Mouse (Mus musculus) limb, embryonic 10.5 days (tissue): Measurements from ENCODE around the gene Rprd2. TPM values are rescaled to one million over a fixed set of nuclear protein-coding genes. Genes with fewer than 3 reads are reported as not detected.
"Not testable (repeated sequence)": the region's sequence is repeated elsewhere in the genome, so short reads cannot be mapped to it uniquely, and the experiment has no call there.

Experiments used
- DNase-seq: peaks from one replicate; pipeline ENCODE4 v3.0.0-alpha.2; 2017; ENCODE audit warnings: low spot score
- H3K27ac ChIP-seq: fragments of 300-500 bp; sonication (generic); 2 replicates; pipeline ENCODE4 v1.5.1; 2016; ENCODE audit warnings: mild to moderate bottlenecking
- H3K27me3 ChIP-seq: fragments of 300-500 bp; sonication (generic); 2 replicates; pipeline ENCODE4 v1.6.1; 2016; ENCODE audit warnings: low read depth, mild to moderate bottlenecking; ENCODE audit not compliant: poor library complexity, severe bottlenecking
- H3K36me3 ChIP-seq: fragments of 300-500 bp; sonication (generic); 2 replicates; pipeline ENCODE4 v1.6.1; 2016; ENCODE audit warnings: mild to moderate bottlenecking, moderate library complexity
- H3K4me1 ChIP-seq: fragments of 300-500 bp; sonication (generic); 2 replicates; pipeline ENCODE4 v1.6.1; 2016
- H3K4me3 ChIP-seq: fragments of 300-500 bp; sonication (generic); 2 replicates; pipeline ENCODE4 v1.5.1; 2016; ENCODE audit warnings: mild to moderate bottlenecking, moderate library complexity
- H3K9me3 ChIP-seq: fragments of 300-500 bp; sonication (generic); replicated peaks from 2 replicates; pipeline ENCODE4 v1.6.1; 2016; ENCODE audit warnings: mild to moderate bottlenecking
- WGBS: fragments of 180-500 bp; shearing (Covaris S2); methylation state at CpG from one replicate; pipeline ENCODE4 v1.1.7; 2016; 5-methylcytosine and 5-hydroxymethylcytosine counted together
- polyA plus RNA-seq: library from polyadenylated mRNA; unstranded; fragments of >200 nt; fragmentation: Nextera tagmentation; extraction: Ambion mirVana; gene quantifications from 2 replicates; pipeline ENCODE4 v1.2.1, GENCODE M21; 2016

Rprd2 gene
- polyA plus RNA-seq, 1 experiment from 2014 or later: 24.8 TPM

DNA sequence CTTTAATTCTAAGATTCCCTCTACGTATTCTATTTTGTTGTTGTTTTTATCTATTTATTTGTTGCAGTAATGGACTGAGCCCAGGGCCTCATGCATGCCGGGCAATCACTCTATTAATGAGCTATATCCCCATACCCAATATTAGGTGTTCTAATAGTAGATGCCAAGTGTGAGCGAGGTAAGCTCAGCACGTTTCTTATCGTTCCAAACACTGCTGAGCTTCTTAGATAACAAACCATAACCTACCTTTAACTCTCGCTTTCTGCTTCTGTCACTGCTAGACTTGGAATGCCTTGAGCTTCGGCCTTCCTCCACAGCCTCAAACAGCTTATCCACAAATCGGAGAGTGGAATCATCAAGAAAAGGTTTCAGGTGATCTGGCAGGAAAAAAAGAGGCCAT, 32.7 kb upstream of the Rprd2 start:
- no peak for DNase-seq
- peaks cover 7% of the 10 kb centered on the region for H3K4me1 ChIP-seq
- no peaks in the 10 kb centered on the region for H3K9me3 ChIP-seq
- H3K27me3 ChIP-seq: no peaks in the 10 kb centered on the region
- peaks cover 75% of the 10 kb centered on the region for H3K36me3 ChIP-seq
- WGBS: 94% methylated on average over 8 of the region's 8 CpGs
- no peak overlapping the region for H3K4me3 ChIP-seq
- no peak overlapping the region for H3K27ac ChIP-seq

- H3K27me3 ChIP-seq: no peaks in the 10 kb centered on the region
- peaks cover 4% of the 10 kb centered on the region for H3K4me1 ChIP-seq
- peaks cover 82% of the 10 kb centered on the region for H3K36me3 ChIP-seq
- H3K27ac ChIP-seq: no peak overlapping the region
- H3K4me3 ChIP-seq: no peak overlapping the region
- no peak for DNase-seq
- WGBS: 89% methylated on average over 4 of the region's 4 CpGs
- H3K9me3 ChIP-seq: no peaks in the 10 kb centered on the region
These were observed 31.9 kb upstream of the Rprd2 start for GRCm38 (mm10) chr3:95850611-95851010.

- H3K4me1 ChIP-seq: no peaks in the 10 kb centered on the region
- H3K27me3 ChIP-seq: no peaks in the 10 kb centered on the region
- no peak overlapping the region for H3K27ac ChIP-seq
- no peak for DNase-seq
- no peak overlapping the region for H3K4me3 ChIP-seq
- H3K36me3 ChIP-seq: peaks cover 99% of the 10 kb centered on the region
- H3K9me3 ChIP-seq: no peaks in the 10 kb centered on the region
- 92% methylated on average over 3 of the region's 3 CpGs for WGBS
These were observed 24.0 kb upstream of the Rprd2 start for GRCm38 (mm10) chr3:95842503-95843214.

GRCm38 (mm10) chr3:95839250-95839649, 20.6 kb upstream of the Rprd2 start:
- Histone ChIP-seq H3K4me3 (no peak overlapping the region), H3K27me3 (no peaks in the 10 kb centered on the region), H3K36me3 (peaks cover 99% of the 10 kb centered on the region), H3K9me3 (no peaks in the 10 kb centered on the region), H3K27ac (no peak overlapping the region), H3K4me1 (no peaks in the 10 kb centered on the region)
- DNase-seq: no peak
- WGBS: 94% methylated on average over 2 of the region's 2 CpGs

- H3K36me3 ChIP-seq: peaks cover 67% of the 10 kb centered on the region
- WGBS: 97% methylated on average over 4 of the region's 4 CpGs
- DNase-seq: no peak
- no peak overlapping the region for H3K4me3 ChIP-seq
- H3K9me3 ChIP-seq: no peaks in the 10 kb centered on the region
- H3K27me3 ChIP-seq: no peaks in the 10 kb centered on the region
- H3K4me1 ChIP-seq: no peaks in the 10 kb centered on the region
- no peak overlapping the region for H3K27ac ChIP-seq
These were observed 10.4 kb upstream of the Rprd2 start for GRCm38 (mm10) chr3:95829053-95829452.

DNA sequence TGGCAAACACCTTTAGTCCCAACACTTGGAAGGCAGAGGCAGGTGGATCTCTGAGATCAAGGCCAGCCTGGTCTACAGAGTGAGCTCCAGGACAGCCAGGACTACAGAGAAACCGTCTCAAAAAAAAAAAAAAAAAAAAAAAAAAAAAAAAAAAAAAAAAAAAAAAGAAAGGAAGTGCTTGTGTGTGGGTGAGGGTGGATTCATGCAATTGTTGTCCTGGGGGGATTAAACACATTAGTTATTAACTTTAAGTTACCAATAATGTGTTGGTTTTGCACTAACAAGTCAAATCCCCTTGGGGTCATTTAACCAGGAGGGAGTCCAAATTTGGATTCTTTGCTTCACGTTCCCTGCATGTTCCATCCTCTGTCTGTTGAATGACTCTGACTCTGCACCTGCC, 7.6 kb upstream of the Rprd2 start:
- DNase-seq: no peak
- WGBS: 83% methylated on average over 2 of the region's 2 CpGs

GRCm38 (mm10) chr3:95820046-95821010, 1.7 kb upstream of the Rprd2 start:
- H3K4me1 ChIP-seq: peaks cover 12% of the 10 kb centered on the region
- WGBS: 47% methylated on average over 10 of the region's 10 CpGs
- peak overlapping the region; percentile 92 for H3K4me3 ChIP-seq
- H3K9me3 ChIP-seq: no peaks in the 10 kb centered on the region
- peak overlapping the region; percentile 99 for H3K27ac ChIP-seq
- DNase-seq: no peak
- no peaks in the 10 kb centered on the region for H3K27me3 ChIP-seq
- peaks cover 12% of the 10 kb centered on the region for H3K36me3 ChIP-seq

More for the DNA sequence above, 7.6 kb upstream of the Rprd2 start:
- Histone ChIP-seq H3K9me3 (no peaks in the 10 kb centered on the region), H3K27ac (no peak overlapping the region), H3K4me1 (no peaks in the 10 kb centered on the region), H3K27me3 (no peaks in the 10 kb centered on the region), H3K4me3 (no peak overlapping the region), H3K36me3 (peaks cover 40% of the 10 kb centered on the region)

- Histone ChIP-seq H3K36me3 (peaks cover 16% of the 10 kb centered on the region), H3K9me3 (no peaks in the 10 kb centered on the region), H3K27ac (peak overlapping the region; percentile 99), H3K27me3 (no peaks in the 10 kb centered on the region), H3K4me1 (peaks cover 12% of the 10 kb centered on the region), H3K4me3 (peak overlapping the region; percentile 92)
- DNase-seq: peak; percentile 100
- WGBS: under 1% methylated on average over 49 of the region's 49 CpGs
These were observed 805 bp upstream of the Rprd2 start for GRCm38 (mm10) chr3:95819351-95819985.

DNA sequence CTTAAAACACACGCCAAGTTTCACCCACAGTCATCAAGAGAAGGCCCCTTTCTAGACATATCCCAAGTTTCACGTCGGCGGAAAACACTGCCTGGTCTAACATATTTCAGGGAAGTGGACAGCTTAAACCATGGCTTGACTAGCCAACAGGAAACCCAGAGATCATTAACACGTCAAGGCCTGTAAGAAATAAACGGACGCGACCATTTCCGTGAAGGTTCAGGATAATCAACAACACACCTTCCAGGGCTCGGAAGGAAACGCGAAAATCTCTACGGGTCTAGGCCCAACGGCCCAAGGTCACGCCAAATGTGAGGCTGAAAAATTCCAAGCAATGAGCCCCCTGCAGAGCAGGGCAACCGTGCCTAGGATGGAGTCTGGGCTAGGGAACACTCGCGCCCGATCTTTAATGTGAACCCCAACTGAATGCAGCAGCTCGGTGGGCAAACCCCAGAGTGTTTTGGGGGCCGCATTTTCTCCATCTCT, 594 bp downstream of the Rprd2 start:
- H3K9me3 ChIP-seq: no peaks in the 10 kb centered on the region
- peak; percentile 75 for DNase-seq
- peak overlapping the region; percentile 92 for H3K4me3 ChIP-seq
- H3K27ac ChIP-seq: peak overlapping the region; percentile 99
- under 1% methylated on average over 21 of the region's 21 CpGs for WGBS
- H3K36me3 ChIP-seq: peaks cover 22% of the 10 kb centered on the region
- no peaks in the 10 kb centered on the region for H3K27me3 ChIP-seq
- peaks cover 12% of the 10 kb centered on the region for H3K4me1 ChIP-seq

DNA sequence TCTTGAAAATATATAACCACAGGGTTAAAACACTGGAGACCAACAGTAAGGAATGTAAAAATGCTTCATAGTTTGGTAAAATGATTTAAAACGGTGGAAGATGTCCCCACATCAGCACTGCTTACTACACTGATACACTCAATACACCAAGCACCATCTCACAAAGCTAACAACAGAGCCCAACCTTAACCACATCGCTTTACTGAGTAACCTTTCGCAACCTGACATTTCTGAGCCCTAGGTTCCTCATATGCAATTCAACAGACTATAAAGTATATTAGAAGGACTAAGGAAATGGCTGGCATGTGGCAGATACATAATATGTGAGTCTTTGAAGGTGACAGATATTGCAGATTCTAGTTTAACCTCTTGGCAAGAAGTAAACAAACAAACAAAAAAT, 2.0 kb downstream of the Rprd2 start:
- Histone ChIP-seq H3K27me3 (no peaks in the 10 kb centered on the region), H3K36me3 (peaks cover 29% of the 10 kb centered on the region), H3K27ac (no peak overlapping the region), H3K4me1 (peaks cover 12% of the 10 kb centered on the region), H3K9me3 (no peaks in the 10 kb centered on the region), H3K4me3 (no peak overlapping the region)
- 99% methylated on average over 3 of the region's 3 CpGs for WGBS
- DNase-seq: no peak

GRCm38 (mm10) chr3:95808384-95808783, 10.3 kb downstream of the Rprd2 start:
- H3K27ac ChIP-seq: no peak overlapping the region
- DNase-seq: no peak
- no peaks in the 10 kb centered on the region for H3K4me1 ChIP-seq
- H3K9me3 ChIP-seq: no peaks in the 10 kb centered on the region
- H3K36me3 ChIP-seq: peaks cover 43% of the 10 kb centered on the region
- no peak overlapping the region for H3K4me3 ChIP-seq
- 84% methylated on average over 2 of the region's 2 CpGs for WGBS
- no peaks in the 10 kb centered on the region for H3K27me3 ChIP-seq

DNA sequence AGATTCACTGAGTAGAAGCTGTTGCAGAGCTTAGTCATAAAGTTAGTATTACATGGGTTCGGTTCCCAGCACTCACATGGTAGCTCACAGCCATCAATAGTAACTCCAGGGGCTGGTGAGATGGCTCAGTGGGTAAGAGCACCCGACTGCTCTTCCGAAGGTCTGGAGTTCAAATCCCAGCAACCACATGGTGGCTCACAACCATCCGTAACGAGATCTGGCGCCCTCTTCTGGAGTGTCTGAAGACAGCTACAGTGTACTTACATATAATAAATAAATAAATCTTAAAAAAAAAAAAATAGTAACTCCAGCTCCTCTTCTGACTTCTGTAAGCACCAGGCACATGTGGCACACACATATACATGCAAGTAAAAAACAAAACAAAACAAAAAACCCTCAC, 11.0 kb downstream of the Rprd2 start:
- not testable (repeated sequence) for H3K27ac ChIP-seq, H3K4me1 ChIP-seq, H3K9me3 ChIP-seq, H3K27me3 ChIP-seq, H3K4me3 ChIP-seq, DNase-seq
- 87% methylated on average over 6 of the region's 6 CpGs for WGBS
- H3K36me3 ChIP-seq: peaks cover 44% of the 10 kb centered on the region
